Mouse (Mus musculus): ENCODE measurements around the gene Prrt3.
A peak's percentile ranks its signal among the peaks of the same experiment; 100 is the strongest.

The Prrt3 gene

DNA sequence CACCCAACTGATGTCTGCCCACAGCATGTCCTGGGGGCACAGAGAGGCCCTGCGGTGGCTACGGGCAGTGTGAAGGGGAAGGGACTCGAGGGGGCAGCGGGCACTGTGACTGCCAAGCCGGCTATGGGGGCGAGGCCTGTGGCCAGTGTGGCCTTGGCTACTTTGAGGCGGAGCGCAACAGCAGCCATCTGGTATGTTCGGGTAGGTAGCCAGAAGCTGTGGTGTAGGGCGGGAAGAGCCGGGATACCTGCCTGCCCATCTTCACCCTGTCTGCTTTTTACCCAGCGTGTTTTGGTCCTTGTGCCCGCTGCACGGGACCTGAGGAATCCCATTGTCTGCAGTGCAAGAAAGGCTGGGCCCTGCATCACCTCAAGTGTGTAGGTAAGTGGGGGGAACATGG is 12.3 kb downstream of the Prrt3 start:
- DNase-seq (ENCODE audit: low read depth, low spot score), result no peak

DNA sequence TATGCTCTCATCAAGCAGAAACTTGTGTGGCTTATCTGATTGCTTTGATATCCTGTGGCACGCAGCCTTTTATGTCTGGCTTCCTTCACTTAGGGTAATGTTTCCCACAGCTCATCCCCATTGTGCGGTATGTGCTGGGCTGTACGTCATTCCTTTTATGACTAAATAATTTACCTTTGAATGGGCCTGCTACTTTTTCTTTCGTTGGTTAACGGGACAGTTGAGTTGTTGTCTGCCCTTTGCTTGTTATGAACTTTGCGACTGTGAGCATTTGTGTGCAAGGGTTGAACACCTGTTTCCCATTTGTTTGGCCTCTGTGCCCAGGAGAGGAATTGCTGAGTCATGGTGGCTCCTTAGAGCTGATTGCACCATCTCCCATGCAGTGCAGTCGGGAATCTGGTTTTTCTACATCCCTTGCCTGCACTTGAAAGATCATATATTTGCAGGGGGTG is 14.6 kb downstream of the Prrt3 start:
- peak; percentile 73 for DNase-seq (ENCODE audit: low read depth, low spot score)

DNA sequence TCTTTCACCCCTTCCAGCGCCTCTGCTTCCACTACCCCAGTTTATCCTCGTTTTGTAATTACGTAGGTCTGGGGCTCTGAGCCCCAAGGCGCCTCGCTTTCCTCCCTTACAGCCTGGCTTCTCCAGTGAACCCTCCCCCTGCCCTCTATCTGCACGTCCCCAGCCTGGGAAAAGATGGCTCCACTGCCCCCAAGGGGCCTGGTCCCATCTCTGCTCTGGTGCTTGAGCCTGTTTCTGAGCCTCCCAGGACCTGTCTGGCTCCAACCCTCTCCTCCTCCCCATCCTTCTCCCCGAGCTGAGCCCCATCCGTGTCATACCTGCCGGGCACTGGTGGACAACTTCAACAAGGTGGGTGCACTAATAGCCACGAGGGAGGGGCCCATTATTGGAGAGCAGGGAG is 18.0 kb downstream of the Prrt3 start:
- DNase-seq (ENCODE audit: low read depth, low spot score), result peak; percentile 64

DNA sequence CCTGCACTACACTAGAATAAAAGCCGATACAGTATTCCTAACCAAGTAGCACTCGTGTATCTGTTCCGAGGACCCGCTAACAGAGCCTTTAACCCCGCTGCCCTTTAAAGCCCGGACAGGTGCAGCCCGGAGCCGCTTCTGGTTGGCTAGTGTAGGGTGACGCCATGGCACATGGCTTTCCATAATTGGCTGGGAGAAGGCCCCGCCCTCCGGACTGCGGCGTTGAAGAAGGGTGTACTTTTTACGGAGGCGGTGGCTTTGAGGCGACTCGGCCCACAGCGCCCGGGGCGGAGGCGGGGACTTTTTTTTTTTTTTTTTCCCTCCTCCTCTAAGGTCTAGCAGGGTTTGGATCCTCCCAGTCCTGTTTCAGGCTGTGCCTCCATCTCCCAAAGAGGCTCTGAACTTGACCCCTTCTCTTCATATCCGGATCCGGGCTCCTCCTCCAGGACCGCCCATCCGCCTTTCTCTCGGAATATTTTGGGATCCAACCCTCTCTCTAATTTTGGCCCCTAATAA is 18.6 kb downstream of the Prrt3 start, which contains the start of gene Creld1:
Gene Creld1, plus strand, starts transcription at position 198 of the 516 bp plus-strand sequence.
- DNase-seq (ENCODE audit: low read depth, low spot score), result peak; percentile 100

DNA sequence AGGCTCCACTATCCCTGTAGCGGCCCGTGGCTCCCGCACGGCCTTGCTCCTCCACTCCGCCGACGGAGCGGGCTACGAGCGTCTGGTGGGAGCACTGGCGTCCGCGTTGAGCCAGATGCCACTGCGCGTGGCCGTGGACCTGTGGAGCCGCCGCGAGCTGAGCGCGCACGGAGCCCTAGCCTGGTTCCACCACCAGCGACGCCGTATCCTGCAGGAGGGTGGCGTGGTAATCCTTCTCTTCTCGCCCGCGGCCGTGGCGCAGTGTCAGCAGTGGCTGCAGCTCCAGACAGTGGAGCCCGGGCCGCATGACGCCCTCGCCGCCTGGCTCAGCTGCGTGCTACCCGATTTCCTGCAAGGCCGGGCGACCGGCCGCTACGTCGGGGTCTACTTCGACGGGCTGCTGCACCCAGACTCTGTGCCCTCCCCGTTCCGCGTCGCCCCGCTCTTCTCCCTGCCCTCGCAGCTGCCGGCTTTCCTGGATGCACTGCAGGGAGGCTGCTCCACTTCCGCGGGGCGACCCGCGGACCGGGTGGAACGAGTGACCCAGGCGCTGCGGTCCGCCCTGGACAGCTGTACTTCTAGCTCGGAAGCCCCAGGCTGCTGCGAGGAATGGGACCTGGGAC is 19.1 kb downstream of the Prrt3 start:
- peak; percentile 50 for DNase-seq (ENCODE audit: low read depth, low spot score)

DNA sequence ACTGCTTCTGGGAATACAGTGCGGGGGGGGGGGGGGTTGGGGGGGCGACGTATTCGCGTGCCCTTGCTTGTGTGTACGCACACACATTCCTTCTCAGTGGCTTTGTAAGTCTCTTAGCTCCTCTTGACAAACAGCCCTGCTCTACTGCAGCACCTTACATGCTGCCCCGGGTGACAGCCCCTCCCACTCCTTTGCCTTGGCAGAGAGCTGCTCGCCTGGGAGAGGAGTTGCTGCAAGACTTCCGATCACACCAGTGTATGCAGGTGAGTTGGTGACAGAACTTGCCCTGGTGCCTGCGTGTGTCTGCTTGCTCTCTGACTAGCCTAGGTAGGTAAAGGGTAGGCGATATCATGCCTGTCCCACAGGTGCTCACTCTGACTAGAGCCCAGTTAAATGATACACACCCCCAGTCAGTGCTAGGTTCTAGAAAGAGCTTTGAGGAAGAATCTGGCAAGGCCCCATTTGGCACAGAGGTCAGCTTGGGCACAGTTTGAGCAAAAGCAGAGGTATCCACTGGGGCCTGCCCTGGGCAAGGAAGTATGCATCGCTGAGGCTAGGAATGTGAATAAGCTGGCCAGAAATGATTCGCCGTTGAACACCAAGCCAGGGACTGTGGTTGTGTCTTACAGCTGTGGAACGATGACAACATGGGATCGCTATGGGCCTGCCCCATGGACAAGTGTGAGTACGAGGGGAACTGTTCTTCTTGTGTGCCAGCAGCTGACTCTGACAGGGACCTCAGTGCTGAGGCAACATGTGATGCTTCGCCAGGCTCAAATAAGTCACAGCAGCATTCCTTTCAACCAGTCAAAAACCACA is 21.0 kb downstream of the Prrt3 start:
- no peak for DNase-seq (ENCODE audit: low read depth, low spot score)

DNA sequence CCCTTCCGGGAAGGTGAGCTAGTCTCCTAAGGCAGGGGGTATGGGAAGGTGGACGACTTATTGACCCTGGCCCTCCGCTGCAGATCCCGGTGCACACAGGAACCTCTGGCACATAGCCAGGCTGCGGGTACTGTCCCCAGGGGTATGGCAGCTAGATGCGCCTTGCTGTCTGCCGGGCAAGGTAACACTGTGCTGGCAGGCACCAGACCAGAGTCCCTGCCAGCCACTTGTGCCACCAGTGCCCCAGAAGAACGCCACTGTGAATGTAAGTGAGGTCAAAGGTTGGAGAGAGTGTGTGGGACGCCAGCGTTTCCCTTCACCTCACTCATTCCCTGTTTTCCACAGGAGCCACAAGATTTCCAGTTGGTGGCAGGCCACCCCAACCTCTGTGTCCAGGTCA is 22.8 kb downstream of the Prrt3 start:
- no peak for DNase-seq (ENCODE audit: low read depth, low spot score)

DNA sequence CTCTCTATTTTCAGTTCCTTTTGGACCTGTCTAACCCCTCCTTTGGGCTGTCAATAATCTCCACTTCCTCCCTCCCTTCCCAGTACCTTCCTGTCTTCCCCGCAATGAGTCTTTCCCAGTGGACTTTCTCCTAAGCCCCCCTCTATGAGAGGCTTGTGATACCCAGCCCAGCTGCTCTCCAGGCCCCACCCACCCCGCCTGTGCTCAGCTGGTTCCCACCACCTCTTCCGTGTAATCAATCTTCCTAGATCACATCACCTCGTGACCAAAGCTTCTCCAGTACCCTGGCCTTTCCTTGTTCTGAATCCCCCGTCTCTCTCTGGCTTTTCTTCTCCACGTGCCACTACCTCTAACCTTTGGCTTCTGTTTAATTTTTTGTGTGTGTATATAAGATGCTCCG is 24.4 kb downstream of the Prrt3 start:
- no peak for DNase-seq (ENCODE audit: low read depth, low spot score)

DNA sequence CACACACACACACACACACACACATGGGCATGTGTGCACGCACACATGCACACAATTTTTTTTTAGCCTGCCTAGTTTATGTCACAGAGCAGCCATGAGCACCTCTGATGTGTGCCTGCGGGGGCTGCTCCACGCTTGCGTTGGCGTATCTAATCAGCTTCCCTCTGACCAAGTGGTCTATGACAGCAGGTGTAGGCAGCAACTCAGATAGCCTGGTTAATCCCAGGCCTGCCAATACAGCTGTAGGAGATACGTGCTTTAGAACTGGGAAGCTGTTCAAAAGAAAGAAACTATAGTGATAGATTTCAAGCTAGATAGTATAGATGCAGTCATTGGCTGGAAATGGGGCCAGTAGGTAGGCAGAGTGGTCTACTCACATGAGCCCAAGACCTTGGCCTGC is 28.0 kb downstream of the Prrt3 start:
- no peak for DNase-seq (ENCODE audit: low read depth, low spot score)

DNA sequence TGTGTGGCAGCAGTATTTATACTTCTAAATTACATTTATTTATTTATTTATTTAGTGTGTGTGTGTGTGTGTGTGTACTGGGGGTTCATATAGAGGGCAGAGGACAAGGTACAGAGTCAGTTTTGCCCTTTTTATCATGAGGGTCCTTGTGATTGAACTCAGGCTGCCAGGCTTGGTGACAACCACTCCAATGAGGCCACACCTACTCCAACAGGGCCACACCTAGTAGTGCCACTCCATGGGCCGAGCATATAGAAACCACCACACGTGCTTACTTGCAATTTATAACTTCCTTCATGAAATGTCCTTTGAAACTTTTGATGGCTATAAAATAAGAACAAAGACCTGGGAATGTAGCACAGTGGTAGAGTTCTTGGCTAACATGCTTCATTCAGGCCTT is 28.5 kb downstream of the Prrt3 start:
- no peak for DNase-seq (ENCODE audit: low read depth, low spot score)

DNA sequence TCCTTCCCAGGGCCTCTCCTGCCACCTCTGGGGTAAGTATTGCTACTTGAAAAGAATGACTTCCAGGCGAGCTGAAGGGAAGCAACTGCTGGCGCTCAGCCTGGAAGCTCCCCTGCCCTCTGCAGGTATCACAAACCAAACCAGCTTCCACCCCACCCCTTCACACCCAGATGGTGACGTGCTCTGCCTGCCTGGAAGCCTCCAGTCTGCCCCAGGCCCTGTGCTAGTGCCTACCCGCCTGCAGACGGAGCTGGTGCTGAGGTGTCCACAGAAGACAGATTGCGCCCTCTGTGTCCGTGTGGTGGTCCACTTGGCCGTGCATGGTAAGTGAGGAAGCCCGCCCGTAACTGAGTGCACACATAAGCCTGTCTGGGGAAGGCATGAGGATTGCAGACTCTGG is 29.7 kb downstream of the Prrt3 start:
- peak; percentile 60 for DNase-seq (ENCODE audit: low read depth, low spot score)

DNA sequence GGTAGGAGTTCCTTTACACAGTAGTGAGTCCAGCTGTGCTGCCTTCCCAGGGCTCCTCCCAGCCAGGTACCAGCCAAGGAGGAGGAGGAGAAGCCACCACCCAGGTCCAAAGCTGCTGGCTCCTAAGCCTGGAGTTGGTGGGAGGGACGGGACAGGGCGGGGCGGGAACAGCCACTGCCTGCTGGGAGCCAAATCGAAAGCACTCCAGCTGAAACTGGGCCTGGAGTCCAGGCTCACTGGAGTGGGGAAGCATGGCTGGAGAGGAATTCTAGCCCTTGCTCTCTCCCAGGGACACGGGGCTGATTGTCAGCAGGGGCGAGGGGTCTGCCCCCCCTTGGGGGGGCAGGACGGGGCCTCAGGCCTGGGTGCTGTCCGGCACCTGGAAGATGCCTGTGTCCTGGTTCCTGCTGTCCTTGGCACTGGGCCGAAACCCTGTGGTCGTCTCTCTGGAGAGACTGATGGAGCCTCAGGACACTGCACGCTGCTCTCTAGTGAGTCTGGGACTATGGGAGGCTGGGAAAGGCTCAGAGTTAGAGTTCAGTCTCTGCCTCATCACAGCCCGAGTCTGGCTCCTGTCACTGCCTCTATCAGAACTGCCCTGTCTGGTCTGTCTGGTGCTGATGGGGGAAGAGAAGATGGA is 30.3 kb downstream of the Prrt3 start, which contains the start of gene Il17rc:
Gene Il17rc, plus strand, starts transcription at position 131 of the 640 bp plus-strand sequence.
- DNase-seq (ENCODE audit: low read depth, low spot score), result peak; percentile 76

DNA sequence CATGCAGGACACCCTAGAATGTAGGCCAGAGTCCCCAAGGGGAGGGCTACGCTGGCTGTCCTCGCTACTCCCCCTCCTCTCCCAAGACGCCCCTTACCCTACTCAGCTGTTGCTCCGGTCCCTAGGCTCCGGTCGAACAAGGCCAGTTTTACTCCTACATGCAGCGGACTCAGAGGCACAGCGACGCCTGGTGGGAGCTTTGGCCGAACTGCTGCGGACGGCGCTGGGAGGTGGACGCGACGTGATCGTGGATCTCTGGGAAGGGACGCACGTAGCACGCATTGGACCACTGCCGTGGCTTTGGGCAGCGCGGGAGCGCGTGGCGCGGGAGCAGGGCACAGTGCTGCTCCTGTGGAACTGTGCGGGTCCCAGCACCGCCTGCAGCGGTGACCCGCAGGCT is 32.3 kb downstream of the Prrt3 start:
- peak; percentile 85 for DNase-seq (ENCODE audit: low read depth, low spot score)

DNA sequence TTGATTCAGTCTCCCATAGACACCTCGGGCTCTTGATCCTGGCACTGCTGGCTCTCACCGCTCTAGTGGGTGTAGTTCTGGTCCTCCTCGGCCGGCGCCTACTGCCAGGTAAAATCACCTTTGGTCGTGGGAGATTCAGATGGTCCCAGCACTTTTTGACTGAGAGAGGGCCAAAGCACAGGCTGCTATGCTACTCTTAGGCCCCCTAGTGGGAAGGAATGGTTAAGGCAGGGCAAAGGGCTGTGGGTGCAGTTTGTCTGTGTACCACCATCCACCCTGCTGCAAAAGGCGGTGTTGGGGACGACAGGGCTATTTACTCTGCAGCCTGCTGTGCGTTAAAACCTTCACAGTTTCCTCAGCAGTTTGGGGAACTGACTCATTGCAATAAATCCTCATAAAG is 32.7 kb downstream of the Prrt3 start:
- DNase-seq (ENCODE audit: low read depth, low spot score), result peak; percentile 89

DNA sequence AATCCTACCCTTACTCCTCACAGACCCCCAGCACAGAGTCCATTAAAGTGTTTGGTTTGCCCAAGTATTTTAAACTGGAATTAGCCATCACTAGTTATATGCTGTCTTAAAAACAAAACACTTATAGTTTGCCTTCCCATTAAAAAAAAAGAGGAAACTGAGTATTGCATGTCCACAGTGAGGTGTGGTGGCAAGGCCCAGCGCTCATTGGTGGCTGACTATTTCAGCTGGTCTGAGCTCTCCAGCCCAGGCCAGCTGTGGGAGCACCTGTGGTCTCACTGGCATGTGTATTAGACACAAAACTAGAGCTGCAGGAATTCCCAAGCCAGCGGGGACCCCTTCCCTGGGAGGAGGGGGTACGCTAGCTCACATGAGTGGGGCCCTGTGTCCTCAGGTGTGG is 33.2 kb downstream of the Prrt3 start:
- no peak for DNase-seq (ENCODE audit: low read depth, low spot score)

DNA sequence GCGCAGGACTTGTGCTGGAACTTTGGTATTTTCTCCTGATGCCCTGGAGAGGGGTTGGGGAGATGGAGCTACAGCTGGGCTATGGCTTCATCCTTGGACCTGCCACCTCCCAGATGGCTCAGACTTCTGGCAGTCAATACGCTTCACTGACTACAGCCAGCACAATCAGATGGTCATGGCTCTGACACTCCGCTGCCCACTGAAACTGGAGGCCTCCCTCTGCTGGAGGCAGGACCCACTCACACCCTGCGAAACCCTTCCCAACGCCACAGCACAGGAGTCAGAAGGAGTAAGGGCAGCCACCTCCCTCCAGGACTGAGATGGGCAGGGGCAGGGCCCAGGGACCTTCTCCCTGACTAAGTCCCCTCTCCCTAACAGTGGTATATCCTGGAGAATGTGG is 36.1 kb downstream of the Prrt3 start:
- no peak for DNase-seq (ENCODE audit: low read depth, low spot score)

DNA sequence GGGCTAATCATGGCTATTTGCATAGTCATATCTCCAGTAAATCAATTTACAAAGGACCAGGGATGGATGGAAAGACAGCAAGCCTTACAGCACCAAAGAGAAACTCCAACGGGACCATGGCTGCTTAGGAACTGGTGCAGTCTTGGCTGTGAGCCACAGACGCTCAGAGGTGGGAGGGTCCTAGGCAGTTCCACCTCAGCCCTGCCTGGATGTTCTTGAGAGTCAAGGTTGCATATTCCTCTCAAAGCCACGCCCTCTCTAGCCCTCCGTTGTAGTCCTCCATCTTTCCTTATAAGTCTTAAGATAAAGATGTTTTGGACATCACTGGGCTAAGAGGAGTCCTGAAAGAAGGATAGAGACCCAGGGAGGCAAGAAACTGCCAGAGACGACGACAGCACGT is 37.7 kb downstream of the Prrt3 start:
- DNase-seq (ENCODE audit: low read depth, low spot score), result peak; percentile 56

DNA sequence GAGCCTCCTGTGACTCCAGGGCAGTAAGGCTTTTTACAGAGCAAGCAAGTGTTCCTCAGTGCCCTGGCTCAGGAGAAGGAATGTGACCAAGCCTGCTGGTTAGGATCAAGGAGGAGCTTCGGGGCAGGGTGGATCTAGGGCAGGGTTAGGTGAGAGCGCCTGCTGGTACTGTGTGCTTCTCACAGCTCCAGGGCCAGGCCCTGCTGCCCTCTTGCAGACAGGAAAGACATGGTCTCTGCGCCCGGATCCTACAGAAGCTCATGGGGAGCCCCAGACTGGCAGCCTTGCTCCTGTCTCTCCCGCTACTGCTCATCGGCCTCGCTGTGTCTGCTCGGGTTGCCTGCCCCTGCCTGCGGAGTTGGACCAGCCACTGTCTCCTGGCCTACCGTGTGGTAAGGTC is 43.1 kb downstream of the Prrt3 start:
- DNase-seq (ENCODE audit: low read depth, low spot score), result no peak

DNA sequence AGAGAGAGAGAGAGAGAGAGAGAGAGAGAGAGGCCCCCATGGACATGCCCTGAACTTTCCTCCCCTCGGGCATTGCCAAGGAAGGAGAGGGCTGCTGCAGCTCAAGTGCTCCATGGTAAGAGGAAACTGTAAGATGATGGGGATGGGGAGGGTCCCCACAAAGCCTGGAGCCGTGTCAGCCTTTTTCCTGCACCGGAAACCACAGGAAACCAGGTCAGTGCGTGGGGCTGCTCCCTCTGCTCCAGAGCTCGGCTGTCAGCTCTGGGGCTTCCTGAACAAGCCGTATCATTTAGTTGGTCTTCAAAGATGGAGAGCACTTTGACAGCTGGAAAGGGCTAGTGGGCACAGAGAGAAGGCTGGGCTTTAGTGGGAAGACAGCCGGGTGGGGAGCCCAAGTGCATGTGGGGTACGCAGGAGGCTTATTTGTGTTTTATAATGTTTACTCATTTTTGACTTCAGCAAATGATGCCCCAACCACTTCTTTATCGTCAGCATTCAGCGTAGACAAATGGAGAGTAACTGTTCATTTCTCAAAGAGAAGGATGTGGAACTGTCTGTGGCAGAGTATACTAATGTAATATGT is 43.7 kb downstream of the Prrt3 start, which contains the start of gene Il17re:
Gene Il17re, plus strand, starts transcription at position 533 of the 583 bp plus-strand sequence.
- DNase-seq (ENCODE audit: low read depth, low spot score), result no peak

DNA sequence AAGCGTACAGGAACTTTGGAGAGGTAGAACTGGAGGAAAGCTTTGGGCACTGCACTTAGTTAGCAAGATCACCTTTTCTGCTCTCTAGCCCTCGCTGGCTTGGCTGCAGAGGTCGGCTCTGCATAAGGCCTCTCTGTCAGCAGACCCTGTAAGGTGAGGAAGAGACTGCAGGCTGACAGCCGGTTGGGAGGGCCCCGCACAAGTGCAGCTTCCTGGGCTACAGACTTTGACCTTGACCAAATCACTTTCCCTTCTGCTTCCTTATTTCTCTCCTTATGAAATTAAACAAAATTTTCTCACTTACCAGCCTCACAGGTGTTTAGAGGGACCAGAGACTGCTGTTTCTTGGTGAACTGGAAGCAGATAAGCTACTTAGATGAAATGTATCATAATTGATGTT is 46.7 kb downstream of the Prrt3 start:
- no peak for DNase-seq (ENCODE audit: low read depth, low spot score)

DNA sequence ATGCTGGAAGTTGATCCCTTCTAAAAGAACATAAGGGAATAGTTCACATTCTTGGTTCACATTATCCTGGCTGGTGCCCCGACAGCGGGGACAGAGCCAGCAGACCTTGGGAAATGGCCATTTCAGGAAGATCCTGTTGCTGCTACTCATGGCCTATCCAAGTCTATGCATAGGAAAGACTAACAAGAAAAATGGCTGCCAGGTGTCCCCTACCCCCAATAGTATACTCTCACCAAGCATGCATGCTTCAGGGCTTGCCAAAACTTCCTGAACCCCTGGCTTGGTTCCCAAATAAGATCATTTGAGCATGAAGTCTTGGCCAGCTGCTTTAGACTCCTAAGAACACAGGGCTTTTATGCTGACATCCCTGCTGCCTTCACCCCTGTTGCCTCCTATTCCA is 49.9 kb downstream of the Prrt3 start:
- DNase-seq (ENCODE audit: low read depth, low spot score), result no peak

DNA sequence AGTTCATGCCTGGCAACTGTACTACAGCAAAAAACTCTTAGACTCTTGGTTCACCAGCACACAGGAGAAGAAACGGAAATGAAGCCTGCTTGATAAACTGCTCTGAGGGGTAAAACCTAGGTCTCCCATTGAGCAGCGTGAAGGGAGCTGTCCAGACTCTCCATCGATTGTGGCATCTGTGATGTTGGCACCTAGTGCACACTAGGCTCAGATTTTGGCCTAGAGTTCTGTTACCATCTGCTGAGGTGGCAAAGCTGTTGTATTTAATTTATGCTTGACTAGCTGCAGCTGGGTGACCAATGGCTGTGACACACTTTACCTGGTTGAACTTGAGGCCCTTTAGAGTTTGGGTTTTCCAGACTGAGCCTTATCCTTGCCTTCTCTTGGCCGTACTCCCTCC is 54.1 kb downstream of the Prrt3 start:
- DNase-seq (ENCODE audit: low read depth, low spot score), result no peak
